Mouse (Mus musculus) MEL (cell line): ENCODE measurements around the gene Asb4.

Experiments used
- BHLHE40 ChIP-seq: IDR thresholded peaks from 2 replicates; pipeline ENCODE4 v1.6.1; 2012; ENCODE audit warnings: low read depth, mild to moderate bottlenecking, inconsistent platforms, low read length, improper control_type of control experiment, borderline replicate concordance
- CTCF ChIP-seq, 3 experiments: IDR thresholded peaks in 2 of 3; conservative IDR thresholded peaks in 1 of 3; 2 replicates each; pipeline ENCODE4 v1.5.1; 2011 to 2012; ENCODE audit warnings: low read length in 3 of 3, low read depth in 2 of 3, mild to moderate bottlenecking in 2 of 3, improper control_type of control experiment in 1 of 3, inconsistent platforms in 1 of 3, mixed read lengths in 1 of 3, moderate library complexity in 1 of 3; ENCODE audit not compliant: control insufficient read depth in 1 of 3, insufficient read depth in 1 of 3, poor library complexity in 1 of 3, severe bottlenecking in 1 of 3
- E2F4 ChIP-seq: IDR thresholded peaks from 2 replicates; pipeline ENCODE4 v1.6.1; 2011; ENCODE audit warnings: low read depth, low read length, improper control_type of control experiment, borderline replicate concordance
- EP300 ChIP-seq, 2 experiments: IDR thresholded peaks; 2 replicates each; pipeline ENCODE4 v1.6.1; 2011; ENCODE audit warnings: improper control_type of control experiment in 2 of 2, low read length in 2 of 2, low read depth in 1 of 2, mild to moderate bottlenecking in 1 of 2
- GATA1 ChIP-seq: IDR thresholded peaks from 2 replicates; pipeline ENCODE4 v1.6.1; 2011; ENCODE audit warnings: low read depth, low read length, improper control_type of control experiment
- KAT2A ChIP-seq: conservative IDR thresholded peaks from 2 replicates; pipeline ENCODE4 v1.6.1; 2012; ENCODE audit warnings: low read depth, low read length, improper control_type of control experiment, inconsistent platforms
- MAFK ChIP-seq: IDR thresholded peaks from 2 replicates; pipeline ENCODE4 v1.6.1; 2011; ENCODE audit warnings: low read depth, mild to moderate bottlenecking, low read length, improper control_type of control experiment, borderline replicate concordance
- POLR2A ChIP-seq, 2 experiments: IDR thresholded peaks; 2 replicates each; pipeline ENCODE4 v1.6.1; 2011 to 2012; ENCODE audit warnings: low read length in 2 of 2, mild to moderate bottlenecking in 2 of 2, control low read depth in 1 of 2, improper control_type of control experiment in 1 of 2, low read depth in 1 of 2, moderate library complexity in 1 of 2; ENCODE audit not compliant: control insufficient read depth in 1 of 2, insufficient read depth in 1 of 2, poor library complexity in 1 of 2
- TCF12 ChIP-seq: IDR thresholded peaks from 2 replicates; pipeline ENCODE4 v1.6.1; 2014; ENCODE audit warnings: low read depth, mild to moderate bottlenecking, inconsistent platforms, low read length, improper control_type of control experiment, moderate library complexity

GRCm38 (mm10) chr6:5334021-5334420 is 49.2 kb upstream of the Asb4 start:
- no peak for TF ChIP-seq CTCF (IDR thresholded peaks at IDR 0.05 in 2 of 3, conservative IDR thresholded peaks at IDR 0.05 in 1 of 3; ENCODE audit: control insufficient read depth in 1 of 3, insufficient read depth in 1 of 3, low read depth in 2 of 3, low read length in 3 of 3, poor library complexity in 1 of 3, severe bottlenecking in 1 of 3)
- TF ChIP-seq POLR2A (IDR thresholded peaks at IDR 0.05; ENCODE audit: control insufficient read depth in 1 of 2, insufficient read depth in 1 of 2, low read depth in 1 of 2, low read length in 2 of 2, poor library complexity in 1 of 2), result no peak
- no peak for TF ChIP-seq BHLHE40
- no peak for TF ChIP-seq E2F4
- TF ChIP-seq KAT2A, result no peak
- TF ChIP-seq TCF12, result no peak
- TF ChIP-seq MAFK, result no peak
- TF ChIP-seq EP300 (IDR thresholded peaks at IDR 0.05; ENCODE audit: low read depth in 1 of 2, low read length in 2 of 2), result no peak
- no peak for TF ChIP-seq GATA1
